Mouse (Mus musculus): ENCODE measurements around the gene Gm17469. TPM values are rescaled to one million over a fixed set of nuclear protein-coding genes. Genes with fewer than 3 reads are reported as not detected.

Gene Gm17469
- not detected for polyA plus RNA-seq (2014; fragmentation: Illumina TruSeq; extraction: RNeasy Lipid Tissue Mini Kit (QIAGEN cat#74804); ENCODE audit: low read depth, low replicate concordance)

DNA sequence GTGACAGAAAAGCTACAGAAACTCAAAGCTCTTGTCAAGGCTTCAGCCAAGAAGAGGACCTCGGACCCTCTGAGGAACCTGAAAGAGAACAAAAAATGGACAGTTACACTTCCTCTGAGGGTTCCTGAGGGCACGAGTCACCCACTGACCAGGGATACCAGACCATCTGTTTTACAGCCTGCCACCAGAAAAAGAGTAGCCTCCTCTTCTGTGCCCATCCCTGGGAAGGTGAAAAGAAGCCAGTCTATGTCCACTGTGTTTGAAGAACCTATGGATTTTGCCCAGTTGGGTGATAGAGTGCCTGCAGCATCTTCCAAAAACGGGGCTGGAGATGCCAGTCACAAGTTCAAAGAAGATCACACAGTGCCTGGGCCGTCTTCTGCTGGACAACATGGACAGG, at the start of gene Gm17469:
TSS of gene Gm17469 (plus strand) at position 301 of the 400 bp plus-strand sequence.

Other genes starting within 250 kb of the Gm17469 start
- gene Gm17584, start 129.3 kb upstream of the Gm17469 start, polyA plus RNA-seq (2014; fragmentation: Illumina TruSeq; extraction: RNeasy Lipid Tissue Mini Kit (QIAGEN cat#74804); ENCODE audit: low read depth, low replicate concordance) = not detected